Comparison of ENCODE assay signal across 14 mouse cellular contexts in genomic region chr8:46848011-46848641, GRCm38 (mm10).
"Had no signal": no experiment of that assay in that cellular context is flagged by ENCODE, and none has a peak within 500 bp of the region (broad histone marks: within the 10 kb centered on the region; RNA-seq: fewer than 3 reads in every experiment).

No protein-coding gene starts in this region.

- H3K9me3 ChIP-seq: liver, embryonic 15.5 days; midbrain, embryonic 13.5 days; stomach, embryonic 15.5 days had no signal

- H3K4me1 ChIP-seq: midbrain, embryonic 13.5 days had no signal

- H3K4me3 ChIP-seq: liver, embryonic 15.5 days; midbrain, embryonic 13.5 days; stomach, embryonic 15.5 days had no signal

- H3K27ac ChIP-seq: hindbrain, postnatal 0 days; liver, embryonic 15.5 days; midbrain, embryonic 13.5 days had no signal

- H3K4me2 ChIP-seq: liver, embryonic 11.5 days; liver, embryonic 15.5 days; lung, embryonic 14.5 days; midbrain, embryonic 13.5 days; stomach, embryonic 15.5 days had no signal

- H3K27me3 ChIP-seq: liver, embryonic 15.5 days; midbrain, embryonic 13.5 days; stomach, embryonic 15.5 days had no signal

- ATAC-seq: hindbrain, postnatal 0 days; midbrain, embryonic 13.5 days had no signal

- DNase-seq: kidney, adult 11 months; kidney, postnatal 14 days; left cerebral cortex, postnatal 4 days; lung, postnatal 10 days; right cerebral cortex, adult 18-20 months; right cerebral cortex, postnatal 25 days; thymus, adult 2 months; thymus, postnatal 25 days had no signal

- H3K9ac ChIP-seq: liver, embryonic 15.5 days; lung, embryonic 14.5 days; midbrain, embryonic 13.5 days; stomach, embryonic 15.5 days had no signal
